Mouse (Mus musculus) bone marrow macrophage, adult 2 months (primary cell): ENCODE results near the gene Sycp1. TPM values are rescaled to one million over a fixed set of nuclear protein-coding genes. Genes with fewer than 3 reads are reported as not detected.

Experiments
- H3K27ac ChIP-seq: 2 replicates; pipeline ENCODE4 v1.5.1; 2012; ENCODE audit warnings: low read depth, low read length; ENCODE audit not compliant: insufficient read depth
- H3K4me1 ChIP-seq: 2 replicates; pipeline ENCODE4 v1.6.1; 2012; ENCODE audit warnings: low read length; ENCODE audit not compliant: control insufficient read depth, insufficient read depth
- H3K4me3 ChIP-seq: 2 replicates; pipeline ENCODE4 v1.5.1; 2012; ENCODE audit warnings: mild to moderate bottlenecking, low read length, moderate library complexity; ENCODE audit not compliant: insufficient read depth
- CTCF ChIP-seq: IDR thresholded peaks from 2 replicates; pipeline ENCODE4 v1.5.1; 2012; ENCODE audit warnings: low read depth, mild to moderate bottlenecking, low read length, moderate library complexity
- POLR2A ChIP-seq: IDR thresholded peaks from 2 replicates; pipeline ENCODE4 v1.6.1; 2012; ENCODE audit warnings: mild to moderate bottlenecking, low read depth, low read length, borderline replicate concordance
- polyA plus RNA-seq: library from polyadenylated mRNA; stranded (reverse); fragments of >200 nt; gene quantifications from 2 replicates; pipeline ENCODE4 v1.2.4, GENCODE M21; 2012; ENCODE audit not compliant: missing spikeins, insufficient read depth, insufficient read length

The Sycp1 gene
- polyA plus RNA-seq, result not detected in 2 replicates

- TF ChIP-seq POLR2A, result no peak
- no peak for TF ChIP-seq CTCF
- no peak within 1 kb of the TSS for H3K27ac ChIP-seq
- no peak within 1 kb of the TSS for H3K4me3 ChIP-seq
- no peaks in the 10 kb centered on the region for H3K4me1 ChIP-seq
Observed at GRCm38 (mm10) chr3:102935451-102936354, at the start of gene Sycp1. Gene Sycp1, minus strand, starts transcription at chr3:102936100.

GRCm38 (mm10) chr3:102980349-102980736 is 44.4 kb upstream of the Sycp1 start:
- H3K4me3 ChIP-seq, result no peak overlapping the region
- no peak overlapping the region for H3K27ac ChIP-seq
- H3K4me1 ChIP-seq, result no peaks in the 10 kb centered on the region
- no peak for TF ChIP-seq CTCF
- TF ChIP-seq POLR2A, result no peak

- no peaks in the 10 kb centered on the region for H3K4me1 ChIP-seq
- H3K4me3 ChIP-seq, result no peak overlapping the region
- no peak for TF ChIP-seq POLR2A
- no peak for TF ChIP-seq CTCF
Observed at GRCm38 (mm10) chr3:102979550-102980348, 43.8 kb upstream of the Sycp1 start.

GRCm38 (mm10) chr3:102976906-102977305 is 41.0 kb upstream of the Sycp1 start:
- H3K4me3 ChIP-seq, result no peak overlapping the region
- TF ChIP-seq CTCF (no peak), POLR2A (no peak)
- H3K27ac ChIP-seq, result no peak overlapping the region
- no peaks in the 10 kb centered on the region for H3K4me1 ChIP-seq

More at GRCm38 (mm10) chr3:102979550-102980348, 43.8 kb upstream of the Sycp1 start:
- no peak overlapping the region for H3K27ac ChIP-seq

- Histone ChIP-seq H3K4me3 (no peak overlapping the region), H3K4me1 (no peaks in the 10 kb centered on the region), H3K27ac (no peak overlapping the region)
- TF ChIP-seq POLR2A (no peak), CTCF (no peak)
Observed at GRCm38 (mm10) chr3:102970508-102970907, 34.6 kb upstream of the Sycp1 start.

GRCm38 (mm10) chr3:102970067-102970466 is 34.2 kb upstream of the Sycp1 start:
- Histone ChIP-seq H3K27ac (no peak overlapping the region), H3K4me1 (no peaks in the 10 kb centered on the region), H3K4me3 (no peak overlapping the region)
- TF ChIP-seq POLR2A (no peak), CTCF (no peak)

GRCm38 (mm10) chr3:102964033-102964432 is 28.1 kb upstream of the Sycp1 start, which contains the start of gene Nr1h5:
Gene Nr1h5, minus strand, starts transcription at chr3:102964133.
- Histone ChIP-seq H3K27ac (no peak within 1 kb of the TSS), H3K4me3 (no peak within 1 kb of the TSS), H3K4me1 (no peaks in the 10 kb centered on the region)
- TF ChIP-seq CTCF (no peak), POLR2A (no peak)

GRCm38 (mm10) chr3:102955596-102955995 is 19.7 kb upstream of the Sycp1 start:
- TF ChIP-seq CTCF (no peak), POLR2A (no peak)
- H3K27ac ChIP-seq, result no peak overlapping the region

GRCm38 (mm10) chr3:102955143-102955542 is 19.2 kb upstream of the Sycp1 start:
- Histone ChIP-seq H3K4me1 (no peaks in the 10 kb centered on the region), H3K27ac (no peak overlapping the region), H3K4me3 (no peak overlapping the region)
- TF ChIP-seq CTCF, result no peak

More at GRCm38 (mm10) chr3:102955596-102955995, 19.7 kb upstream of the Sycp1 start:
- H3K4me1 ChIP-seq, result no peaks in the 10 kb centered on the region
- H3K4me3 ChIP-seq, result no peak overlapping the region
